Mouse (Mus musculus) bone marrow macrophage, adult 2 months (primary cell): ENCODE measurements around the gene Olfr878.

Experiments
- CTCF ChIP-seq: IDR thresholded peaks from 2 replicates; pipeline ENCODE4 v1.5.1; 2012; ENCODE audit warnings: low read depth, mild to moderate bottlenecking, low read length, moderate library complexity
- POLR2A ChIP-seq: IDR thresholded peaks from 2 replicates; pipeline ENCODE4 v1.6.1; 2012; ENCODE audit warnings: mild to moderate bottlenecking, low read depth, low read length, borderline replicate concordance

GRCm38 (mm10) chr9:37917540-37917939 is at the start of gene Olfr878:
- TF ChIP-seq CTCF (no peak), POLR2A (no peak)
